Mouse (Mus musculus): ENCODE data around the gene Olfr1394. TPM values are rescaled to one million over a fixed set of nuclear protein-coding genes. Genes with fewer than 3 reads are reported as not detected.
A peak's percentile ranks its signal among the peaks of the same experiment; 100 is the strongest.
"Not testable (repeated sequence)": the region's sequence is repeated elsewhere in the genome, so short reads cannot be mapped to it uniquely, and the experiment has no call there.

The Olfr1394 gene
- total RNA-seq, 2 experiments from 2014 or later: not detected

- no peak for DNase-seq
Observed at GRCm38 (mm10) chr11:49191083-49191482, 36.9 kb downstream of the Olfr1394 start.

GRCm38 (mm10) chr11:49194771-49195170 lies 40.6 kb downstream of the Olfr1394 start:
- not testable (repeated sequence) for DNase-seq

- DNase-seq: peak; percentile 21
Observed at GRCm38 (mm10) chr11:49195819-49196322, 41.7 kb downstream of the Olfr1394 start.

- DNase-seq: no peak
Observed at GRCm38 (mm10) chr11:49200666-49201065, 46.5 kb downstream of the Olfr1394 start.

- DNase-seq: no peak
Observed at GRCm38 (mm10) chr11:49201142-49201541, 47.0 kb downstream of the Olfr1394 start.

GRCm38 (mm10) chr11:49202071-49202470 lies 47.9 kb downstream of the Olfr1394 start:
- no peak for DNase-seq

- DNase-seq: peak; percentile 32
Observed at GRCm38 (mm10) chr11:49202523-49203061, 48.4 kb downstream of the Olfr1394 start.

GRCm38 (mm10) chr11:49203129-49203768 lies 49.1 kb downstream of the Olfr1394 start, which contains the start of gene Zfp62:
Gene Zfp62 (plus strand): TSS chr11:49203292.
- DNase-seq: peak; percentile 94

GRCm38 (mm10) chr11:49203771-49204497 lies 49.8 kb downstream of the Olfr1394 start:
- peak; percentile 37 for DNase-seq

GRCm38 (mm10) chr11:49205080-49205590 lies 51.0 kb downstream of the Olfr1394 start:
- no peak for DNase-seq

- DNase-seq: no peak
Observed at GRCm38 (mm10) chr11:49207495-49207894, 53.3 kb downstream of the Olfr1394 start.

Other genes starting within 250 kb of the Olfr1394 start
- gene Psme2b, start 208.2 kb upstream of the Olfr1394 start, total RNA-seq (2021): 1 to 10 TPM; 2.0 to 3.0 TPM
- gene Olfr56, start 175.5 kb upstream of the Olfr1394 start, total RNA-seq (2021): under 1 TPM in 1 of 2 experiments, not detected in 1; 0.18 TPM
- gene 9930111J21Rik1, start 175.0 kb upstream of the Olfr1394 start, total RNA-seq (2021): 1 to 10 TPM; 2.0 to 2.1 TPM
- gene Gm12185, start 162.2 kb upstream of the Olfr1394 start, total RNA-seq (2021): under 1 TPM; 0.07 to 0.29 TPM
- gene Tgtp1, start 160.2 kb upstream of the Olfr1394 start, total RNA-seq (2021): under 1 TPM; 0.21 to 0.27 TPM
- gene 9930111J21Rik2, start 103.1 kb upstream of the Olfr1394 start, total RNA-seq (2021): 1 to 10 TPM; 3.6 to 3.9 TPM
- not detected for gene Tgtp2, start 90.2 kb upstream of the Olfr1394 start, total RNA-seq (2021)
- 1 to 10 TPM; 1.4 to 1.6 TPM for gene Ifi47, start 77.8 kb upstream of the Olfr1394 start, total RNA-seq (2021)
- gene Olfr1396, start 39.5 kb upstream of the Olfr1394 start, total RNA-seq (2021): 1 to 10 TPM in 1 of 2 experiments, under 1 TPM in 1; 0.63 to 1.1 TPM
- gene Olfr1395, start 12.1 kb upstream of the Olfr1394 start, total RNA-seq (2021): not detected
- 10 to 100 TPM; 38.4 to 40.3 TPM for gene Btnl9, start 32.8 kb downstream of the Olfr1394 start, total RNA-seq (2021)
- gene Zfp62, start 48.9 kb downstream of the Olfr1394 start, total RNA-seq (2021): 10 to 100 TPM; 37.2 to 37.7 TPM
- gene Mgat1, start 89.8 kb downstream of the Olfr1394 start, total RNA-seq (2021): 10 to 100 TPM; 71.2 to 76.7 TPM
- gene Olfr1393, start 123.9 kb downstream of the Olfr1394 start, total RNA-seq (2021): under 1 TPM; 0.23 to 0.33 TPM
- under 1 TPM in 1 of 2 experiments, not detected in 1; 0.11 TPM for gene Olfr1392, start 130.9 kb downstream of the Olfr1394 start, total RNA-seq (2021)
- not detected for gene Olfr10, start 150.4 kb downstream of the Olfr1394 start, total RNA-seq (2021)
- not detected for gene Olfr1391, start 168.4 kb downstream of the Olfr1394 start, total RNA-seq (2021)
- not detected for gene Olfr1390, start 180.8 kb downstream of the Olfr1394 start, total RNA-seq (2021)

Measured in heart, postnatal 4 days (tissue).